Mouse (Mus musculus): Measurements from ENCODE around the gene Mks1.

Mks1 gene

GRCm38 (mm10) chr11:87852690-87853596 is at the start of gene Mks1:
Gene Mks1, plus strand, starts transcription at chr11:87853215.
- peak; percentile 91 to 97 for DNase-seq (ENCODE audit: inconsistent age in 2 of 2, low spot score in 1 of 2)

GRCm38 (mm10) chr11:87805448-87805847 is 47.6 kb upstream of the Mks1 start:
- DNase-seq (ENCODE audit: inconsistent age in 2 of 2, low spot score in 1 of 2): peak in 1 of 2 experiments; percentile 67

GRCm38 (mm10) chr11:87807433-87807832 is 45.6 kb upstream of the Mks1 start:
- DNase-seq (ENCODE audit: inconsistent age in 2 of 2, low spot score in 1 of 2): no peak

- no peak for DNase-seq (ENCODE audit: inconsistent age in 2 of 2, low spot score in 1 of 2)
Measured at GRCm38 (mm10) chr11:87808236-87808635, 44.8 kb upstream of the Mks1 start.

DNA sequence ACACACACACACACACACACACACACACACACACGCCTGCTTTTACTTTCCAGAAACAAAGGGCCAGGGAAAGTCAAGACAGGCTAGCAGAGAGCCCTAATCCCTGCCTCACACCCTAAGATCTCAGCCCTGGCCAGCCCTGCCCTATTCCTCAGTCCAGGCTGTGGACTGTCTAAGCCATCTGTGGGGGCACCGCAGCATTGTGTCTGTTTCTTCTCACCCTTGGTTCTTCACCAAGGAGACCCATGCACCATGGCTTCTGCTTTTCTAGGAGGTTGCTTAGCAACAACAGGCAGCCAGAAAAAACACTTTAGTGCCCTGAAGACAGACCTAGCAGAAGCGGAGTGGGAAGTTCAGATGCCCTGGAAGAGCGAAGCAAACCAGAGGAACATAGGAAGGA is 41.6 kb upstream of the Mks1 start:
- DNase-seq (ENCODE audit: inconsistent age in 2 of 2, low spot score in 1 of 2): no peak

GRCm38 (mm10) chr11:87814831-87815230 is 38.2 kb upstream of the Mks1 start:
- no peak for DNase-seq (ENCODE audit: inconsistent age in 2 of 2, low spot score in 1 of 2)

- peak; percentile 6 to 66 for DNase-seq (ENCODE audit: inconsistent age in 2 of 2, low spot score in 1 of 2)
Measured at GRCm38 (mm10) chr11:87816707-87817442, 36.1 kb upstream of the Mks1 start.

- no peak for DNase-seq (ENCODE audit: inconsistent age in 2 of 2, low spot score in 1 of 2)
Measured at GRCm38 (mm10) chr11:87817443-87817773, 35.6 kb upstream of the Mks1 start.

- no peak for DNase-seq (ENCODE audit: inconsistent age in 2 of 2, low spot score in 1 of 2)
Measured at GRCm38 (mm10) chr11:87821502-87821901, 31.5 kb upstream of the Mks1 start.

- no peak for DNase-seq (ENCODE audit: inconsistent age in 2 of 2, low spot score in 1 of 2)
Measured at GRCm38 (mm10) chr11:87828239-87828900, 24.6 kb upstream of the Mks1 start, which contains the start of gene Lpo. Gene Lpo, minus strand, starts transcription at chr11:87828289.

GRCm38 (mm10) chr11:87840676-87841075 is 12.3 kb upstream of the Mks1 start:
- no peak for DNase-seq (ENCODE audit: inconsistent age in 2 of 2, low spot score in 1 of 2)

GRCm38 (mm10) chr11:87841436-87841835 is 11.6 kb upstream of the Mks1 start:
- no peak for DNase-seq (ENCODE audit: inconsistent age in 2 of 2, low spot score in 1 of 2)

DNA sequence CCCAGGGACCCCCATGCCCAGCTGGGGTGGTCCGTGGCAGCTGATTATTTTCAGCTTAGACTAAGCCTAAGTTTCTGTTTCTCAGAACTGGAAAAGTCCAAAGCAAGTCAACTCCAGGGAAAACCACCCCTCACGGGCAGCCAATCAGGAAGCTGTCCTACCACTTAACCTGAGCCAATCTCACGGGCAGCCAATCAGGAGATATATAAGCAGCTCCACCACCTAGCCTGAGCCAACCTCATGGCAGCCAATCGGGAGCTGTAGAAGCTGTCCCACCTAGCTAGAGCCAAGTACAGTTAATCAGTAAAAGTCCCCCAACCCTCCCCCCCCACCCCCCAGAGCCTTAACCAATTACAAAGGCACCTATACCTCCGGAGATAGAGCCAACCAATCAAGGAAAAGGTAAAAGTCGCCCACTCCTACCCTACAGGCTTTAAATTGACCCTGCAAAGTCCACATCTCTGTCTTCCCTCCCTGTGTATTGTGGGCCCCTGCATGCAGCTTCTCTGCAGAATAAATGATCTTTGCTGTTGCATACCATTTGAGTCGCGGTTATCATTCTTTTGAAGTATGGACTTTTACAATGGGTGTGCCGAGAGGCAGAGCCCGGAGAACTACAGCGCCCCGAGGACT is 5.9 kb upstream of the Mks1 start:
- no peak for DNase-seq (ENCODE audit: inconsistent age in 2 of 2, low spot score in 1 of 2)

DNA sequence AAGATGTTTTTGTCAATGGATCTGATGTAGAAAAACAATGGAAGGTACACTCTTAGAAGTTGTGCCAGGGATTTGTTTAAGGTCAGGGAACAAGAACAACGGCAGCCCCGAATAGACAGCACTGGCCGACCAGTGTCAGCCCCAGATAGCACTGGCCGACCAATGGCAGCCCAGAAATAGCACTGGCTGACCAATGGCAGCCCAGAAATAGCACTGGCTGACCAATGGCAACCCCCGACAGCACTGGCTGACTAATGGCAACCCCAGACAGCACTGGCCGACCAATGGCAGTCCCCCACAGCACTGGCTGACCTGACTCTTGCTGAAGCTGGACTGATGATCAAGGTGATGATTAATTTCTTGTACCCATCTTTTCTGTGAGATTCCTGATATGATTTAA is 5.1 kb upstream of the Mks1 start:
- no peak for DNase-seq (ENCODE audit: inconsistent age in 2 of 2, low spot score in 1 of 2)

DNA sequence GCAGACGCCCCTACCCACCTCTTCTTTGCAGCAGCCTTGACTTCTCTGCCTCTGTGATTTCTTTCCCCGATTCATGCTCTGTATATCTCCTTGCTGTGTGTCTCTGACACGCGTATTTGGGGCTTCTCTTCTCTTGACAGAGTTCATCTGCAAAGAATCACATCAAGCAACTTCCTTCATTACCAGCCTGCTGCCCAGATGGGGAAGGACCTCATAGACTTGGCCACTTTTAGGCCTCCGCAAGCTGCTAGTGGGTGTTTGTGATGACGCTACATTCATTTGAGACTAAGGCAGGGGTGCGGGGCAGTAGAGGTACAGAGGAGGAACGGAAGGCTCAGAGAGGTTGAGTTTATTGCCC is 561 bp downstream of the Mks1 start:
- DNase-seq (ENCODE audit: inconsistent age in 2 of 2, low spot score in 1 of 2): peak in 1 of 2 experiments; percentile 18

GRCm38 (mm10) chr11:87854550-87854949 is 1.5 kb downstream of the Mks1 start:
- DNase-seq (ENCODE audit: inconsistent age in 2 of 2, low spot score in 1 of 2): no peak

- DNase-seq (ENCODE audit: inconsistent age in 2 of 2, low spot score in 1 of 2): no peak
Measured at GRCm38 (mm10) chr11:87859273-87859672, 6.3 kb downstream of the Mks1 start.

GRCm38 (mm10) chr11:87860426-87860825 is 7.4 kb downstream of the Mks1 start:
- no peak for DNase-seq (ENCODE audit: inconsistent age in 2 of 2, low spot score in 1 of 2)

DNA sequence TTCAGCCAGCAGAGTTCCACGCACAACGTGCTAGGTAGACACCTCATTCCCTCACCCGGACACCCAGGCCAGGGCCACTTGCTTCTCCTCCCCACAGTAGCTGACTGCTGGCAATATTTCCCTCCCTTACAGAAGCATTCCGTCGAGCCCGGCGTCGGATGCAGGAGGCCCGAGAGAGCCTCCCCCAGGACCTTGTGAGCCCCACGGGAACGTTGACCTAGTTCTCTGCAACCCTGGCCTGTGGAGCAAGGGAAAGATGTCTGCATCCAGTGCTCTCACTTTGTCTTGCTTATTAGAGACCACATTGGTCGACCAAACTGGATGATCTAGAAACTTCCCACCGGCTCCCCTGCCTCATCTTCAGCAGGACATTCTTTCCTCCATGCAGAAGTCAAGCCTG is 9.8 kb downstream of the Mks1 start:
- DNase-seq (ENCODE audit: inconsistent age in 2 of 2, low spot score in 1 of 2): no peak

- peak in 1 of 2 experiments; percentile 32 for DNase-seq (ENCODE audit: inconsistent age in 2 of 2, low spot score in 1 of 2)
Measured at GRCm38 (mm10) chr11:87866891-87867290, 13.9 kb downstream of the Mks1 start.

- DNase-seq (ENCODE audit: inconsistent age in 2 of 2, low spot score in 1 of 2): no peak
Measured at GRCm38 (mm10) chr11:87870096-87870495, 17.1 kb downstream of the Mks1 start.

All from adrenal gland, adult (tissue).